Mouse (Mus musculus): ENCODE measurements around the gene Rad51b.

Rad51b gene

DNA sequence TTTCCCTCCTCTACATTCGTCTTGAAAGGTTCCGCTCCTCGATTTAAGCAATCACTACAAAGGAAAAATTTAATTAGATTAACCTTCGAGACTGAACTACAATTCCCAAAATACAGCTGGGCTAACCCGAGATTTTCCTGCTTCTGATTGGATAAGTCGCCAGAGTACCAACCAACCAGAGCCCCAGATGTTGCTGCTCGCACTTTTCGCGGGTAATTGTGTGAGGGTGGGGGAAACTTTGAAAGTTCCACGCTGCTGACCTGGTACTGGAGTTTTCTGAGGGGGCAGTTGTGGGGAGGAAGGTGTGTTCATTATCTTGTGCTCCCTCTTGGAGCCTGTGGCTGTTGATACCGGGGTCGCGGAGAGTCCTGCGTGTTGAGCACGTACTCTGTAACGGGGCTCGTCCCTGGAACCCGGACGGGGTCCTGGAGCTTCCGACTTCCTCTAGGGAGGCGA is at the start of gene Rad51b:
TSS of gene Rad51b (plus strand) at position 162 of the 456 bp plus-strand sequence.
- peak; percentile 95 for DNase-seq (ENCODE audit: extremely low read depth, low read depth)

DNA sequence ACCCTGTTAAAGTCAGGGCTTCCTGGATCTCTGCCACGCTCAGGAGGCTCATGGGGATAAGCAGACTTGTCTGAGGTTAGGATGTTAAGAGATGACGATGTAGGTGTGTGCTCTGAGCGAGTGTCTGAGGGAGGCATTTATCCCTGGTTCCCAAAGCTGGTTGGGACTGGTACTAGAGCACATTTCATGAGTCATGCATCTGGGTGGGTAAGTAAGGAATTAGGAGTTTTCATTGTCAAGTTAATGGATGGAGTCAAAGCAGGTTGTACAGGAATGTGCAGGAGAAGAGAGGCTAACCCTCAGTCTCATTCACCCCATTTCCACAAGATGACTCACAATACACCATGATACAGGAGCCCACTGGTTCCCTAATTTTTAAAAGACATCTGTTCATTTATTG is 49.0 kb upstream of the Rad51b start:
- DNase-seq (ENCODE audit: extremely low read depth, low read depth): no peak

DNA sequence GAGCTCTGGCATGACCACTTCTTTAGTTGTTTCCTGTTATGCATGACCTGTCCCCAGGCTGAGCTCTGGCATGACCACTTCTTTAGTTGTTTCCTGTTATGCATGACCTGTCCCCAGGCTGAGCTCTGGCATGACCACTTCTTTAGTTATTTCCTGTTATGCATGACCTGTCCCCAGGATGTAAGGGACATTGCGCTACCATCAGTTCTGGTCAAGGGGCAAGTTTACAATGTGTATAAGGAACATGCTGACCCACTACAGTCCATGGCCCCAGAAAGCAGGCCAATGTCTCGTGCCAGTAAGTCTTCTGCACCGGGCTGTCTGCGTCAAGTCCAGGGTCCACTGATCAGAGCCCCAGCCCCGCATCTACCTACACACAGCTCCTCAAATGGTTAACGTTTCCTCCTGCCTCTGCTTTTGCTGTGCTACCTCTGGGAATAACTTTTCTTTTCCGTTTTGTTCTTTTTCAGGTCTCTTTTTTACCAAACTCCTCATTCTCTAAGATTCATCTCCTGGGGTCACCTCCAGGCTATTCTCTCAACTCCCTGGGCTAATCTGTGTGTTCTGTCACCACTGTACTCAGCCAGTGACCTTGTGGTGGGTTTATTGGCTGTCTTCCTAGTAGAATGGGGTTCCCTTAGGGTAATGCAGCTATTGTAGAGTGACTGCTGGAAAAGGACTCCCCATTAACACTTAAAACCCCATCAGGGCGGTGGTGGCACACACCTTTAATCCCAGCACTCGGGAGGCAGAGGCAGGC is 43.6 kb upstream of the Rad51b start:
- DNase-seq (ENCODE audit: extremely low read depth, low read depth): no peak

DNA sequence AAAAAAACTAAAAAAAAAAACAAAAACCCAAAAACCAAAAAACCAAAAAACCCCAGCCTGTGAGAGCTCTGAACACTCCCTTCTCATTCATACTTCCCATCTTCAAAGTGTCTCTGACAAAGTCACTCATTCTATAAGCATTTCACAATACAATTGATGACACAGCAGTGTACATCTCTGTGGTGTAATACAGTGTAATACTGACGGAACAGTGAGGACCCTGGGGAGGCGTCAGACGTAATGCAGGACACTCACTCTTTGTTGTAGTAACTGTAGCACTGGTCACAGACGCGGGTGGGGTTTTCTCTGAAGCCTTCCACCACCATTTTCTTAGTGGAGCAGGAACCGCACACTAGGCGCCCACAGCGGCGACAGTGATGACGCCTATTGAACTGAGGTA is 42.1 kb upstream of the Rad51b start:
- DNase-seq (ENCODE audit: extremely low read depth, low read depth): no peak

DNA sequence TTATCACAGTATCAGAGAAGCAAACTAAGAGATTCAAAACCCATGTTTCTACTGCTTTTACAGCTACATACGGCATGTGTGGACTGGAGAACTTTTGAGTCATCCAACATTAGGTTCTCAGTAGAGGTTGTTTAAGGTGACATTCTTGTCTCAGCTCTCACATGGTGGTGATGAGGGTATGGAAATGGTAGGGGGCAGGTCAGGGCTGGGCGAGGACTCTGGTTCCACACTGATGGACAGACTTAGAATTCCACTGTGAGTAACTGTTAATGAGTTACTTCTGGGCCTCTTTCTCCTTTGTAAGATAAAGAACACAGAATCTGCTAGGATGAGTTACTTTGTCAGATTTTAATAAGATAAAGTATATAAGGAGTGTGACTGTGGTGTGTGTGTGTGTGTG is 36.9 kb upstream of the Rad51b start:
- no peak for DNase-seq (ENCODE audit: extremely low read depth, low read depth)

DNA sequence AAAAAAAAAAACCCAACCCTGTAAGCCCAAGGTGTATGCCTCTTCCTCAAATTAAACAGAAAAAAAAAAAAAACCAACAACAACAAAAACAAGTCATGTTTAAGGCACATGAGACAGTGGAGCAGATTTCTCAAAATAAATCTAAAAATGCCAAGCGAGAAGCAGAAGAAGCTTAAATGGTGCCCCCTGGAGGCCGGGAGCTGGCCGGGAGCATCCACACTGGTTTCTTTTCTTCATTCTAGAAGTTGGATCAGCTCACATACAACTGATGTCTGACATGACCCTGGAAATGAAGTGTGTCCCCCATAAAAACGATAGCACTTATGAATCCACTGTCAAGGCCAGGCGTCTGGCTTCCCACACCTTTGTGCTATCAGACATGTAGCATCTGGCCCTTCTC is 36.0 kb upstream of the Rad51b start:
- no peak for DNase-seq (ENCODE audit: extremely low read depth, low read depth)

DNA sequence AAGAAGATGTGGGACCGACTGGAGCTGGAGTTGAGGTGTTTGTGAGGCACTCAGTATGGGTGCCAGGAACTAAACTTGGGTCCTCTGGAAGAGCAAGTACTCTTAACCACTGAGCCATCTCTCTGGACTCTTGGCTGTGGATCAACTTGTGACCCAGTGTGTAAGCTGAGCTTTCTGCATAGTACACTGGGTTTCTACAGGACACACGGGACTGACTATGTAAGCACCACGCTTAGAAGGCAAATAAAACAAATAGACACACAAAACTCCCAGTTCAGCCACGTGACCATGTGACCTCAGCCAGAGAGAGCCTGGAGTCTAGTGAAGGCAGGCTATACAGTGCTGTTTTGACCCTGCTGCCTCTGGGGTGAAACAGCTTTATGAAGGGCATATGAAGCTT is 24.5 kb upstream of the Rad51b start:
- no peak for DNase-seq (ENCODE audit: extremely low read depth, low read depth)

DNA sequence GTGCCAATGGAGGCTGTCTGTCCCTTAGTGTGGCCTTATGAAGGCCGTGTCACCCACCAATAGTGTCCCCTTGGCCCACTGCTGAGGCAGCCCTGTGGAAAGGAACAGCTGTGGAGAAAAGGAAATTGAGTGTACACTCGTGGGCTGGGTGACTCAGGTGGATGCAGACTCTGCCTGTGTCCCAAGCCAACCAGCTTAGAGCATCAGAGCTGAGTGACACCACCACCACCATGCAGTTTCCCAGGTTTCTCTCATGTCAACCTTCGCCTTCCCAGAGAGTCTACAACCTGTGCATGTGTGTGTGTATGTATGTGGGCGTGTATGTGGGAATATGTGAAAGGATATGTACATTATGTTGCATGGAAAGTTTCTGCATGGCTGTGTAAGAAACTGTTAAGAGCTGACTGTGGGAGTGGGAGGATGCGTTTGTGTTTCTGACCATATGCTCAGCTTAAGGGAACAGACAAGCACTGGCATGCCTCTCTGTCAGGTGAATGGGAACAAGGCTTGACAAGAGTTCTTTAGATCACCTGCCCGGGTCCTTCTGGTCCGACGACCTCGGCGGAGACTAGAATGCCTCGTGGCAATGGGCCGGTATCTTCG is 17.5 kb upstream of the Rad51b start:
- no peak for DNase-seq (ENCODE audit: extremely low read depth, low read depth)

DNA sequence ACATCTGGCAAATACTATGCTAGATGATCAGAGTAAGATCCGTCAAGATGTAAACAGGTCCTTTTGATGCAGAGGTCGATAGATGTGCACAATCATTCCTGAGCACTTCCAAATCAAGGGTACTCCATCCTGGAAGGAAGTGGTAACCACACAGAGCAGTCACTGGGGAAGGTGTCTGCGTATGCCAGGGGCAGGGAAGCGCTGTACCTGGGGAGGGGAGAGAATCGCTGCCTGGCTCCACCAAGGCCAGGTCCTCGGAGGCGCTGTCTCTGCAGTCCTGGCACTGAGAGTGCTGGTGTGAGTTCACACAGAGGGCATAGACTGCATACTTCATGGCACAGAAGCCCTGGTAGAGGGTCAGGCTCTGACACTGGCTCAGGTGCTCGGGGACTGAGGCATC is 14.5 kb upstream of the Rad51b start:
- no peak for DNase-seq (ENCODE audit: extremely low read depth, low read depth)

DNA sequence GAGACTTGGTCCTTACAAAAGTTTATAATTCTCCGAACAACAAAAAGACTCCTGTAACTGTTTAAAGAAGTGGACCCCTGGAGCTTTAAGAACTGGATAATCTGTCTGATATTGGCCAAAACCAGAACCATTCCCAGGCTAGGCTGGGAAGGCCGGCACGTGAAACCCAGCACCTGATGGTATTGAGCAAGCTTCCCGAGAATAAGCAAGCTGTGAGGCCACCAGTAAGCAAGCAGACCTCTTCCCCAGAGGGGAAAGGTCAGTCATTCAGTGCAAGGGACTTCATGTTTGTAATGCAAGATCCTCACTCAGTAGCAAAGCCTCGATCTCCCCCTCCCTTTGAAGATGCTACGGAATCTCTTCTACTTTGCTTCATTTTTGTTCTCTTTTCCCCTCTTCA is 4.2 kb upstream of the Rad51b start:
- no peak for DNase-seq (ENCODE audit: extremely low read depth, low read depth)

DNA sequence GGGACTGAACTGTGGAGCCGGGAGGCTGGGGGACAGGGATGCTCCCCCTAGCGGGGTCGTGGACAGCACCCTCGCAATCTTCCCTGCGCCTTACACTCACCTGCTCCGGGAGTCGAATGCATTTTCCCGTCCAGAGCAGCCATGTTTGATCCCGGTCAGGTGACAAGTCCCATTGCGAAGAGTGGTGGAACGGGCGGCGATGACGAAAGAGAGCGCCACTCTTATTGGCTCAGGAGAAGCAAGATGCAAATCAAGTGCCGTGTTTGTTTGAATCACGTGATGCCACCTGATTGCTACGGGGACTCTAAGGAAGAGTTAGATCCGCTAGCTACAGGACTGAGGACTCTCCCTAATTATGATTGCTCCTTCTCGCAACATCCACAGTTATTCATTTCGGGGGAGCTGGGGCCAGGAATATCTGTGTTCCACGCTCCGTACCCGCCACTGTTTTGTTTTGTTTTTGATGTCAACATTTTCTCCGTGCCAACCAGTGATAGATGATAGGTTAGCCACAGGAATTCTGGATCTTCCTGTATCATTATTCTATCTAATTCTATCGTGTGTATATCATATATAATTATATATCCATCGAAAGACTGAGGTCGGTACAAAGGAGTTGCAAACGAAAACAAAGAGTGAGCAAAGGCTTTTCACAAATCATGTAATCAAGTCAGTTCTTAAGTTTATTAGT is 811 bp upstream of the Rad51b start, which contains the start of gene Zfyve26:
TSS of gene Zfyve26 (minus strand) at position 179 of the 691 bp plus-strand sequence.
- DNase-seq (ENCODE audit: extremely low read depth, low read depth): peak; percentile 98

DNA sequence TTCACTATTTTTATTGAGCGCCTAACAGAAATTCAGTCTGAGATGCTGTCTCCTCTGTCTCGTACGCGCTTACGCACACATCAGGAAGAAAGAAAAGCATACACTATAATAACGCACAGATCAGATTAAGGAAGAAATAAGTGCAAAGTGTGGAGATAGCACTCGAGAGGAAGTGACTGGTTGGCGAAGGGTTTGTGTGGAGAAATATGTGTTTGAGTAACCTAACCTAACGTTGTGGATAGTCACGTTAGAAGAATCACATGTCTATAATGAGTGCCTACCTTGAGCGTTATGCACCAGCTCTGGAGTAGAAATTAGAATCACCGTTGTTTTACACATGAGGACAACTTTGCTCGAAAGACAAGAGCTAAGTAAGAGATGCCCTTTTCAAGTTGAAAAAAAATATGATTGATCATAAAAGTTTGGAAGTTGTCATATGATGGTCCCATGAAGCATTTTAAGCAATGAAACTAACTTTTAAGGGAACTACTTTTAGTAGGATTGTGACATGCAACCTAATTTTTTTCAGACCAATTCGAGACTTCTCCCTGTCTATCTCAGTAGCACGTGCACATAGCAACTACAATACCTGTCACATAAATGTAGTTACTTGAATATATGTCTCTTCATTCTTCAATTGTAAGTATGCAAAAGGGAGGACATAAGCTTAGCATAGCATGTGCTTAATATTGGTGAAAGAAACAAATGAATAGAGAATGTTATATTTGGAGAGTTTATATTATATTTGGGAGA is 978 bp downstream of the Rad51b start:
- DNase-seq (ENCODE audit: extremely low read depth, low read depth): peak; percentile 53

DNA sequence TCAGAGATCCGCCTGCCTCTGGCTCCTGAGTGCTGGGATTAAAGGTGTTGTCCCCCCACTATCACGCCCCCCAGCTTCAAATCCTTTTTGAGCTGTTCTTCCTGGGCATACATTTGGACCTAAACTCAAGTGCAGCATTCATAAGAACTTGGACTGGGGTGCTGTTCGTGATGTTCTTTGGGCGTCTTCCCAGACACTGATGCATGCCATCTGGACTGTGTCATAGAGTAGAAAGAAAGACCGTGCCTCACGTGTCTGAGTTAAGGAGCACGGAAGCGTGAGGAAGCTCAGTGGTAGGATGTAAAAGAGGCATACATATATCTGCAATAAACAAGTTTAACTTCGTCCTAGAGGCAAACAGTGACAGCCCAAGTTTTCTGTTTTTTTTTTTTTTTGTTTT is 4.7 kb downstream of the Rad51b start:
- DNase-seq (ENCODE audit: extremely low read depth, low read depth): no peak

DNA sequence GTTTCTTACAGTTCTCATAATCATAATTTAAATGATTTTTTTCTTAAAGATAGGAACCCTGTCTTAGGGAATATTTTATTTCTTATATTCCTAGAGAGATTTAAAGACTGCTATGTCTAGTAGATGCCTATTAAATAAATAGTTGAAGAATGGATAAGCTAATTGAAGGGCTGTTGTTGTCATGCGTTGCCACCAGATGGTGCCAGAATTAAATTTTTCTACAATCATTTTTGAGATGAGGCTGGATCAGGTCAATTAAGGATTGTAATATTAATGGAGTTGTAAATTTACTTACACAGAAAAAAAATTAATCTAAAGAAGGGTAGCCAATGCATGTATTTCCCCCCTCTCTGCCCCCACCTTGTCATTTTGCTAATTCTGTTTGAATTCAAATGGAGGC is 8.0 kb downstream of the Rad51b start:
- DNase-seq (ENCODE audit: extremely low read depth, low read depth): no peak

DNA sequence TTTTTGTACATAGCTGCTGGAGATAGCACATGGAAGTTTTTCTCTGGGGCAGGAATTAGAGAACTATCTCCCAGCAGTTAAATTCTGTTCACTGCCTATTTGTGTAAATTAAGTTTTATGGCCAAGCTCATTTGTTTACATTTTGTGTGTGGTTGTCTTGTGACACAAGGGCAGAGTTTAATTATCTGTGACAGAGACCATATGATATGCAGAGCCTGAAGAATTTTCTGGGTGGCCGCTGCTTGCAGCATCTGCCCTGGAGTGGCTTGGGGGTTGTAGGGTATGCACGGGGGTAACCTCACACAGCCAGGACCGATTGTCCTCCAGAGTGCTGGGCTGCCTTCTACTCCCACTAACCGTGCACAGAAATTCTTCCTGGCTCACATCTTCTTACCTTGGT is 8.9 kb downstream of the Rad51b start:
- no peak for DNase-seq (ENCODE audit: extremely low read depth, low read depth)

DNA sequence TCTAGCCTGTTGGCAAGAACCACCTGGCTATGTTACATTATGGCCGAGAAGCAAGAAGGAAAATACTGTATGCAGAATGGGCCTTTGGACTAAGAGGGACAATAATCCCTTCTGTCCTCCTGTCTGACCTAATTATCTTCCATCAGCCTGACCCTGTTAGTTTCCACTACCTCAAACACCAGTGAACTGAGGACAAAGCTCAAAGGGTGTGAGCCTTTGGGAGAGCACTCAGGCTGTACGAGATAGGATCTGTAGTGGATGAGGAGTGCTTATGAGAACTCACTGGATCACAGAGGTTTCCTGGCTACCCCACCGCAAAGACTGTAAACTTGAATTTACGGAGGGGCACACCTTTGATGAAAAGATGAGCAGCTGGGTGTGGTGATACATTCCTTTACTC is 16.6 kb downstream of the Rad51b start:
- no peak for DNase-seq (ENCODE audit: extremely low read depth, low read depth)

DNA sequence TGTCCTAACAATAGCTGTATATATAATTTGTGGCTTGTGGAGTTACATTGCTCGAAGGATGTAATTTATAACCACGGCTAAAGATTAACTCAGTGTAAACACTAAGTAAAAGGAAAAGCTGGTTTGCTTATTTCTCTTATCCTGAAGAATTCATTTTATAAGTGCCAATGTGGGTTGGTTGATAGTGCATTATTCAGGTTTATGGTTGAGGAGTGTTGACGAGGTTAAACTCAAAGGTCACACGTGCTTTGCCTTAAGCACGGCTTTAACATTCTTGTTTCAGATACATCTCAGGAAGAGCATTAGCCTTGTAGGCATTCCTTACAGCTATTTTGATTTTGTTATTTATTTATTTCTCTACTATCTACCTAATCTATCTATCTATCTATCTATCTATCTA is 20.3 kb downstream of the Rad51b start:
- DNase-seq (ENCODE audit: extremely low read depth, low read depth): no peak

DNA sequence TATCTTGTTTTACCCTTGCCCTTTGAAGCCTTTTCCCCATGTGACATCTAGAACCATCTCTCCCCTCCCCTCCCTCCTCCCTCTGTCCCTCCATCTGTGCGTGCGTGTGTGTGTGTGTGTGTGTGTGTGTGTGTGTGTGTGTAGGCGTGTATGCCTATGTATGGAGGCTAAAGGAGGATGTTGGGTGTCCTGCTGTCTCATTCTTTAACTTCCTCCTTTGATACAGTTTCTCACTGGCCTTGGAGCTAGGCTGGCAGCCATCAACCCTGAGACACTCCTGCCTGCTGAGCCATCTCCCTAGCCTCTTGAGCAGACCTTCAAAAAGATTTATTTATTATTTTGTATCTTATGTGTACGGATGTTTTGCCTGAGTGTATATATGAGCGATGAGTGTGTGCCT is 23.8 kb downstream of the Rad51b start:
- DNase-seq (ENCODE audit: extremely low read depth, low read depth): peak; percentile 68

DNA sequence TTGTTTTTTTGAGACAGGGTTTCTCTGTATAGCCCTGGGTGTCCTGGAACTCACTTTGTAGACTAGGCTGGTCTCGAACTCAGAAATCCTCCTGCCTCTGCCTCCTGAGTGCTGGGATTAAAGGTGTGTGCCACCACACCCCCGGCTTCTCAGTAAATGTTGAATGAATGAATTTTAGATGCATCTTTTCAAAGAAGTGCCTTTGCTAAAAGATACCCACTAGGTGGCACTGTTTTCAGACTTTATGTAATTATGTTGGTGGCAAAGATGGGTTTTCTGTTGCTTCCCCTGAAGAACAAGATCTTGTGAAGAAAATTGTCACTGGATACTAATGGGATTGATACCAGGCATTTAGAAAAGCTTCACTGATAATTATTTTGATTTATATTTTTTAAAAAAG is 25.5 kb downstream of the Rad51b start:
- peak; percentile 32 for DNase-seq (ENCODE audit: extremely low read depth, low read depth)

DNA sequence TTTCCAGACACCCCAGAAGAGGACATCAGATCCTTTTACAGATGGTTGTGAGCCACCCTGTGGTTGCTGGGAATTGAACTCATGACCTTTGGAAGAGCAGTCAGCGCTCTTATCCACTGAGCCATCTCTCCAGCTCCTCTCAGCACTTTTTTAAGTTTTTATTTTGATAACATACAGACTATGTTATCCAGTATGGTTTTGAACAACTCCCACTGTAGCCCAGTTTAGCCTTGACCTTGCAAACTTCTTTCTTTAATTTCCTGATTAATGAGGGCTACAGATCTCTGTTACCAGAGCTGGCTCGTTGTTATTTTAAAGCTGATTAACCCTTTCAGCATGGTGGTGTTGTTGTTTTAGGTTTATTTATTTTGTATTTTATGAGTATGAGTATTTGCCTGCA is 29.2 kb downstream of the Rad51b start:
- no peak for DNase-seq (ENCODE audit: extremely low read depth, low read depth)

DNA sequence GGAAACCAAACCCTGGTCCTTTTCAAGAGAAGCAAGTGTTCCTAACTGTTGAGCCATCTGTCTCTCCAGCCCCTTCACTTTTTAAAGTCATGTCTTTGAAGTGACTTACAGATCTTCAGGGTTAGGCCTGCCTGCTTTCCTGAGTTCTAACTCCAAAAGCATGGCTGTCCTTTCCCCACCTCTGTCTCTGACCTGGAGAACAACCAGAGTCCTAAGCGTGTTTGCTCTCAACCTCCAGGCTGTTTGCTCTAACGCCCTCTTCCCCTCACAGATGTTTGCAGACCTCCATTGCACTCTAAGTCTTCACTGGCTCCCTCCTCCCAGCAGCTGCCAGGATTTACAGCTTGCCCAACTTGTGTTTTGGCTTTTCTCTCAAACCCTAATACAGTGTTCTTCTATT is 29.7 kb downstream of the Rad51b start:
- no peak for DNase-seq (ENCODE audit: extremely low read depth, low read depth)

DNA sequence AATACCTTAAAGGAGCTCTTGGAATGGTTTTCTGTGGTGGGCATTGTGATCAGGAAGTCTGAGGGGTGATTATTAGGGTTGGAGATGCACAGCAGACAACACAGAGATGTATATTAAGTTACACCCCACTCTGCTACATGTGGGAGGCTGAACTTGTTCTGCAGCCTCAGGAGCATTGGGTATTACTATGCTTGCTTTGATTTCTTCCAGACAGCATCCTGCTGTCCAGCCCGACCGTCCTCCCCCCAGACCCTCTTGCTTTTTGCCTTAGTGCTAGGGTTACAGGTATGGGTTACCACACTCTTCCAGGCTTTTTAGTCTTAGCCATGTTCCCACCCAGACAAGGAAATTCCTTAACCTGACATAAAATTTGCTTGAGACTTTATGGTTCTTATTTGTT is 30.8 kb downstream of the Rad51b start:
- DNase-seq (ENCODE audit: extremely low read depth, low read depth): no peak

Measured in MEL-GATA-1-ER (cell line).